Mouse (Mus musculus) ovary, adult 10 weeks (tissue): Measurements from ENCODE around the gene Cd8a. TPM values are rescaled to one million over a fixed set of nuclear protein-coding genes. Genes with fewer than 3 reads are reported as not detected.

ENCODE experiments used
- polyA plus RNA-seq: library from polyadenylated mRNA; stranded (reverse); fragments of 350-450 nt; fragmentation: Illumina TruSeq; extraction: RNeasy Lipid Tissue Mini Kit (QIAGEN cat#74804); gene quantifications from one replicate; pipeline ENCODE4 v1.2.3, GENCODE M21; 2014

Gene Cd8a
- 0.14 TPM for polyA plus RNA-seq

GRCm38 (mm10) chr6:71373249-71373775 is at the start of gene Cd8a:
Gene Cd8a (plus strand): TSS chr6:71373427.

Other genes starting within 250 kb of the Cd8a start
- gene Thnsl2, start 229.0 kb upstream of the Cd8a start, polyA plus RNA-seq: 2.0 TPM
- not detected for gene Fabp1, start 173.6 kb upstream of the Cd8a start, polyA plus RNA-seq
- 295 TPM for gene Krcc1, start 101.8 kb upstream of the Cd8a start, polyA plus RNA-seq
- gene Smyd1, start 51.2 kb upstream of the Cd8a start, polyA plus RNA-seq: 0.23 TPM
- gene Cd8b1, start 50.6 kb upstream of the Cd8a start, polyA plus RNA-seq: not detected
- 324 TPM for gene Rmnd5a, start 67.2 kb downstream of the Cd8a start, polyA plus RNA-seq
- gene Rnf103, start 120.5 kb downstream of the Cd8a start, polyA plus RNA-seq: 130 TPM
- gene Chmp3, start 170.4 kb downstream of the Cd8a start, polyA plus RNA-seq: 167 TPM